Mouse (Mus musculus) limb, embryonic 11.5 days (tissue): ENCODE data around the gene Ldb3. TPM values are rescaled to one million over a fixed set of nuclear protein-coding genes. Genes with fewer than 3 reads are reported as not detected.

Source experiments
- ATAC-seq: fragments of 200-750 bp; cut with Nextera tagmentation; 2 replicates; pipeline ENCODE4 v1.8.0; 2017; ENCODE audit warnings: low read depth; ENCODE audit not compliant: insufficient number of reproducible peaks, low FRiP score, low TSS enrichment
- DNase-seq: peaks from one replicate; pipeline ENCODE4 v3.0.0-alpha.2; 2015; ENCODE audit warnings: low spot score
- H3K27ac ChIP-seq: fragments of 300-500 bp; sonication (generic); replicated peaks from 2 replicates; pipeline ENCODE4 v1.5.1; 2014; ENCODE audit warnings: low read depth, mild to moderate bottlenecking, low read length
- H3K27me3 ChIP-seq: fragments of 300-500 bp; sonication (generic); 2 replicates; pipeline ENCODE4 v1.6.1; 2014; ENCODE audit warnings: mild to moderate bottlenecking, low read length, mixed read lengths; ENCODE audit not compliant: control insufficient read depth, insufficient read depth
- H3K36me3 ChIP-seq: fragments of 300-500 bp; sonication (generic); 2 replicates; pipeline ENCODE4 v1.6.1; 2014; ENCODE audit warnings: mild to moderate bottlenecking, low read length, moderate library complexity, mixed read lengths; ENCODE audit not compliant: control insufficient read depth, insufficient read depth
- H3K4me1 ChIP-seq: fragments of 300-500 bp; sonication (generic); 2 replicates; pipeline ENCODE4 v1.6.1; 2014; ENCODE audit warnings: low read length, mixed read lengths; ENCODE audit not compliant: control insufficient read depth, insufficient read depth
- H3K4me2 ChIP-seq: fragments of 300-500 bp; sonication (generic); 2 replicates; pipeline ENCODE4 v1.6.1; 2014; ENCODE audit warnings: low read depth, mild to moderate bottlenecking, moderate library complexity; ENCODE audit not compliant: severe bottlenecking
- H3K4me3 ChIP-seq: fragments of 300-500 bp; sonication (generic); 2 replicates; pipeline ENCODE4 v1.5.1; 2014; ENCODE audit warnings: low read depth, low read length
- H3K9ac ChIP-seq: fragments of 300-500 bp; sonication (generic); 2 replicates; pipeline ENCODE4 v1.6.1; 2014; ENCODE audit warnings: mild to moderate bottlenecking, low read length
- H3K9me3 ChIP-seq: fragments of 300-500 bp; sonication (generic); 2 replicates; pipeline ENCODE4 v1.6.1; 2016; ENCODE audit warnings: low read length; ENCODE audit not compliant: control insufficient read depth
- WGBS: fragments of 180-500 bp; shearing (Covaris S2); extraction: QIAGEN DNeasy Blood & Tissue Kit; methylation state at CpG from one replicate; pipeline ENCODE4 v1.1.7; 2014; 5-methylcytosine and 5-hydroxymethylcytosine counted together
- polyA plus RNA-seq: library from polyadenylated mRNA; unstranded; fragments of >200 nt; fragmentation: Nextera tagmentation; extraction: Ambion mirVana; gene quantifications from 2 replicates; pipeline ENCODE4 v1.2.1, GENCODE M21; 2014

Ldb3 gene
- polyA plus RNA-seq, 1 experiment from 2014 or later: 0.68 TPM

DNA sequence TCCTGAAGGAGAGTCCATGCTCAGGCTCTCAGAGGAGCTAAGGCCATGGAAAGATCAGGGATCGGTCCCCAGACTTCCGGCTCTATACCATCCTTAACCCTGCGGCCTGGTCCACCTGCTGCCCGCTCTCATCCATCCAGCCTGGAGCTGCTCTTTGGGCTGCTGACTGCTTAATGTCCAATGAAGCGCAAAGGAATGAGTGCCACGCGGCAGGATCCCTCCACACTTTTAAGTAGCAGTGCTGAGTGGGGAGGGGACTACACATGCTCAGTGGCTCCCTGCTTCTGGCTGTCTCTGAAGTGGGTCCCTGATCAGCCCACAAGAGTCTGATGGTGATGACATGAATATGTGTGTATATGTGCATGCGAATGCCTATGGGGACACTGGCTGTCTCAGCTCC, 11.5 kb upstream of the Ldb3 start, which contains the start of gene Opn4:
Gene Opn4 (minus strand): TSS at position 202 of the 400 bp plus-strand sequence.
- ATAC-seq (no peak), DNase-seq (no peak)
- Histone ChIP-seq H3K9ac (no peak within 1 kb of the TSS), H3K4me3 (no peak within 1 kb of the TSS), H3K27ac (no peak within 1 kb of the TSS), H3K4me1 (no peaks in the 10 kb centered on the region), H3K9me3 (no peaks in the 10 kb centered on the region), H3K36me3 (no peaks in the 10 kb centered on the region), H3K4me2 (no peak within 1 kb of the TSS), H3K27me3 (no peaks in the 10 kb centered on the region)
- 94% methylated on average over 8 of the region's 8 CpGs for WGBS

DNA sequence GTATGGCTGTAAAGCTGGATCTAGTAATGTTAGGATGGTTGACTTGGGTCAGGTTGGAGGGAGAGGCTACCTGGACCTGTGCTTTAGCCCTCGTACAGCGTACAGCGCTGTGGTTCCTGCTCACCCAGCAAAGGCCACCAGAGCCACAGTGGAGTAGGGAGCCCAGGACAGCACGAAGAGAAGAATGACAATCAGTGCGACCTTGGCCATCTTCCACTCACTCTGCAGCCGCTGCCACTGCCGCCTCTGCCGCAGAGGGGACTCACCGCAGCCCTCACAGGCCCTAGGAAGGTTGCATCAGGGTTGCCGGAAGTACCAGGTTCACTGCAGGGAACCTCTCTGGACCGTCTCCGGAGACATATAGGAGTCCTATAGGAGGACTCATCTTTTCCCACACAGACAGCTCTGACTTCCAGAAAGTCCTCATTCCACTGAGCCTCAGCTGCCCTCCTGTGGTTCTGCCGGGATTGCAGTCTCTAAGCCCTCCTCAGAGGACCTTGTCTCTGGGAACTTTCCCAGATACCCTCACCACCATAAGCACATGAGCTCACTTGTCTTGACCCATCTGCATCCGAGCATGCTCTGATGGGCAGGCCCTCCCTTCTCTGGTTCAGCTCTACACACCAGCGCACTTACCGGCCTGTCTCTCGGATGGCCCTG, 7.2 kb upstream of the Ldb3 start:
- Histone ChIP-seq H3K4me1 (no peaks in the 10 kb centered on the region), H3K4me3 (no peak overlapping the region), H3K4me2 (no peak overlapping the region), H3K36me3 (no peaks in the 10 kb centered on the region), H3K9me3 (no peaks in the 10 kb centered on the region), H3K27me3 (no peaks in the 10 kb centered on the region), H3K27ac (no peak overlapping the region), H3K9ac (no peak overlapping the region)
- DNase-seq (no peak), ATAC-seq (no peak)
- 78% methylated on average over 17 of the region's 17 CpGs for WGBS

DNA sequence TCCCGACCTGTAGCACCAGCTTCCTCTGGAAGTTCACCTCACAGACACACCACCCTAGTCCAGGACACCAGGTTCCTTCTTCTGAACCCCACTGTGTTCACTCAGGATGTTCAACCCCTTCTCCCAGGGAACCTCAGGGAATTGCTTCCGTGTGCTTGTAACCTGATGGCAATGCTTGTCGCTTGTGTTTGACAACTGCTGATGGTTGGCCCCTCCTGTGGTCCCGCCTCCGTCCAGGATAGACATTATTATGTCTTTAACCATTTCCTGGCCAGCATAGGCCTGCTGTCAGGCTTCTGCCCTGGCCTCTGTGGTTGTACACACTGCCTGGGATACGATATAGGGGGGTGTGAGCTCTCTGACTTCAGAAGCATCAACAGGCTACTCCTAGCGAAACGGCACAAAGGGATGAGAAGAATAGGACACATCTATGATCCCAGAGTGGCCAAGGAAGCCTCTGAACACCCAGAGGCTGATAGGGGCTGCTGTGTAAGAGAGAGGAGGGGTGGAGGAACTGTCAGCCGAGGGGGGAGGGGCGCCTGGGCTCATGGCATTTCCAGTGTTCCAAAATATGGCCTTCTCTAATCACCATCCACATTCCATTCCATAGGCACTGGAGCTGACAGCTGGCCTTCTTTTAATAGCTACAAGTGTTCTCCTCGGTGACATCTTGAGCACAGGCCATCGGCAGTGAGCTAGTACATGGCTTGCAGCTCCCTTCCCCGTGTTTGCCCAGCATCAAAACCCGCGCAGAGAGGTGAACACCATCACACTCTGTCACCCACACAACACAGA, 3.5 kb upstream of the Ldb3 start:
- no peak for ATAC-seq
- Histone ChIP-seq H3K27ac (no peak overlapping the region), H3K36me3 (no peaks in the 10 kb centered on the region), H3K4me3 (no peak overlapping the region), H3K4me1 (no peaks in the 10 kb centered on the region), H3K27me3 (no peaks in the 10 kb centered on the region), H3K9ac (no peak overlapping the region), H3K4me2 (no peak overlapping the region), H3K9me3 (no peaks in the 10 kb centered on the region)
- WGBS: 70% methylated on average over 15 of the region's 15 CpGs
- no peak for DNase-seq

DNA sequence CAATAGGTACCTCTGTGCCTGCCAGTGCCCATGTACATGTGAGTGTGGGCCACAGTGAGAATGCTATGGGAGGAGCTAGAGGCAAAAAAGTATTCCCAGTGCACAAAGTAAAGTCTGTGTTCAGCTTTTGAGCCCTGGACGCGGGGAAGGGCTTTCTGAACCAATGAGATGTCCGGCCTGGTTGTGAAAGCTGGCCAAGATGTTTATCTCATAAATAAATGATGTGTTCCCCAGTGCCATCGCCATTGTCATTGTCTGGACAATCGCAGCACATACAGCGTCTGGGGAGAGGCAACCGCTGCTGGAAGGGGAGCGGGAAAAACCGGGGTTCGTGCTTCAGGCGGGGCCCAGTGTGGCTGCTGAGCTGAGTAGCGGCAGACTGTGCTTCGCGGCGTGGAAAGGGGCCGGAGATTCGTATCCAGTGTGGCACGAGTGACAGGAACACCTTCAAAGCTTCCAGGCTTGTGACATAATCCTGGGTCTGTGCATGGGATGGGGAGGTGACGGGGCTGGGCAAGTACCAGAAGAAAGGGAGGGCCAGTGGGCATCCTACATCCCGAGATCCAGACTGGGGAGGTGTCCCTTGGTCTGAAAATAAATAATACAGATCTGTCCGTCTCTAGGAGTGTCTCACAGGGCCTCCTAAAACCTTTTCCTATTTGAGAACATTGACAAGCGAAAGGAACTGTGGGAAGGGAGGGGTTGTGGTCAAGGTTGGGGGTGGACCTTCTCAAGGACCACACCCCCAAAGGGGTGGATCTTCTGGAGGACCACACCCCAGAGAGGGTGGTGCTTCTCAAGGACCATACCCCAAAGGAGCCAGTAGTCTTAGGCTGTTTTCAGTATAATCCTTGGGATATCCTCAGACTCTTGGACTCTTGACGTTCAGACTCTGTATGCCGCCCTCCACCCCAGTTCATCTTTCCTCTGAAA, 2.5 kb upstream of the Ldb3 start:
- Histone ChIP-seq H3K36me3 (no peaks in the 10 kb centered on the region), H3K27ac (no peak overlapping the region), H3K9me3 (no peaks in the 10 kb centered on the region), H3K9ac (no peak overlapping the region), H3K4me3 (no peak overlapping the region), H3K4me2 (no peak overlapping the region), H3K4me1 (no peaks in the 10 kb centered on the region), H3K27me3 (no peaks in the 10 kb centered on the region)
- ATAC-seq (no peak), DNase-seq (no peak)
- 65% methylated on average over 24 of the region's 24 CpGs for WGBS

DNA sequence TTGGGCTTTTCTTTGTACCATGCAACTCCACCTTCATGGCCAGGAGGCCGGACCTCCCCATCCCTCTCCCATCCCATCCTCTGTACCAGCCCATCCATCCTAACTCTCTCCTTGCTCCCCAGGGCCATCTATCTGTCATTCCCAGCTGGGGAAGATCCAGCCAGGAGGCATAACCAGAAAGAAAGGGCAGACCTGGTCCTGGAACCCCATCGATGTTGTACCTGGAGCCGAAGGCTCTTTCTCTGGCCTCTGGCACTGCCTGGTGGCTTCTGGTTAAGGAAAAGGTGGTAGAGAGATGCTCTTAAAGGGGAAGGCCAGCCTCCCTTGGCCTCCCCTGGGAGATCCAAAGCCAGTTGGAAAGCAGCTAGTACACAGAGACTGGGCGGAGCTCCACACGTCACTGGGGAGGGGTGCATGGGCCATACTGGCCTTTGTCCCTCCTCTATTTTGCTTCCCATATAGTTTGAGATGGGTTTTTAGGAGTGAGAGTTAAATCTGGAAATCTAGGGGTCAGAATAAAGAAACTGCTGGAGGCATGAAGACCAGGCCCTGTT, 1.6 kb upstream of the Ldb3 start:
- Histone ChIP-seq H3K27me3 (no peaks in the 10 kb centered on the region), H3K4me1 (no peaks in the 10 kb centered on the region), H3K9ac (no peak overlapping the region), H3K36me3 (no peaks in the 10 kb centered on the region), H3K27ac (no peak overlapping the region), H3K4me2 (no peak overlapping the region), H3K9me3 (no peaks in the 10 kb centered on the region), H3K4me3 (no peak overlapping the region)
- ATAC-seq: no peak
- no peak for DNase-seq
- WGBS: 92% methylated on average over 5 of the region's 5 CpGs

DNA sequence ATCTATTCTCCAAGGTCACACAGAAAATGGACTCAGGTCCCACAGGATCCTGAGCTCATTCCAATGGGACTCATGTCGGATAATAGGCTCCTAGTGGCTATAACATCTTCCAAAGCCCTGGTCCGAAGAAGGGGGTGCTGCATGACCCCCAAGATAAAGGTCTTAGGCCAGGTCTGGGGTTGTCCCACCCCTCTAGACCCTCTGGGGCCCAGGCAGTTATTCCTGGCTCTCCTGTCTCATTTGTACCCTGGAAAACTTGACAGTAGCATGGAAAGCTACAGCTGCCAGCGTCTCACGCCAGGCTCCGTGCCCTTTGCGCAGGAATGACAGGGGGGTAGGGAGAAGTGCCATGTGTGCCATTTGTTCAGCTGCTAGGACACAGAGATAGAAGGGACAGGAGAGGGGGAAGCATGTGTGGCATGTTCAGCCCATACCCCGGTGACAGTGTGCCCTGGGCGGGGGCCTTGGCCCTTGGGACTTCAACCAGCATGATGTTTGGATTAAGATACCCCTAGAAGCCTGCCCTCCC, 767 bp upstream of the Ldb3 start:
- Histone ChIP-seq H3K9ac (no peak overlapping the region), H3K27me3 (no peaks in the 10 kb centered on the region), H3K36me3 (no peaks in the 10 kb centered on the region), H3K4me2 (no peak overlapping the region), H3K4me3 (no peak overlapping the region), H3K9me3 (no peaks in the 10 kb centered on the region), H3K27ac (no peak overlapping the region), H3K4me1 (no peaks in the 10 kb centered on the region)
- WGBS: 91% methylated on average over 8 of the region's 8 CpGs
- DNase-seq (no peak), ATAC-seq (no peak)

DNA sequence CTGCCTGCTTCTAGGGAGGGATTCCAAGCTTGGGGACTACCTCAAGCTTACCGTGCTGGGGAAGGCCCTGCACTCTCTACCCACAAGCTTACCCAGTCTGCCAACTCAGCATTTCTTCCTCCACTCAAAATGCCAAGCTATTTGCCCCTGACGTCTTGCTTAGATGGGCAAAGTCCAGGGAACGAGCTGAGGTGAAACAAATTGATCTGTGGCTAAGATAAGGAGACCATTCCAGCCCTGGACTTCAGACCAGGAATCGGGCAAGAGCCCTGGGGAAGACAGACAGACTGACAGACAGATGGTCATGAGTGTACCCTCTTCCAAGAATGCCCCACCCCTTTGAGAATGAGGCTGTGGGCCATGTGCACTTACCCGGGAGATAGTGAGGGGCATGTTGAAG, 477 bp downstream of the Ldb3 start:
- WGBS: 68% methylated on average over 5 of the region's 5 CpGs
- H3K27ac ChIP-seq: no peak overlapping the region
- H3K4me1 ChIP-seq: no peaks in the 10 kb centered on the region
- no peak overlapping the region for H3K4me3 ChIP-seq
- no peak overlapping the region for H3K4me2 ChIP-seq
- no peaks in the 10 kb centered on the region for H3K36me3 ChIP-seq
- no peak overlapping the region for H3K9ac ChIP-seq
- no peaks in the 10 kb centered on the region for H3K9me3 ChIP-seq
- no peak for DNase-seq
- ATAC-seq: no peak
- no peaks in the 10 kb centered on the region for H3K27me3 ChIP-seq

DNA sequence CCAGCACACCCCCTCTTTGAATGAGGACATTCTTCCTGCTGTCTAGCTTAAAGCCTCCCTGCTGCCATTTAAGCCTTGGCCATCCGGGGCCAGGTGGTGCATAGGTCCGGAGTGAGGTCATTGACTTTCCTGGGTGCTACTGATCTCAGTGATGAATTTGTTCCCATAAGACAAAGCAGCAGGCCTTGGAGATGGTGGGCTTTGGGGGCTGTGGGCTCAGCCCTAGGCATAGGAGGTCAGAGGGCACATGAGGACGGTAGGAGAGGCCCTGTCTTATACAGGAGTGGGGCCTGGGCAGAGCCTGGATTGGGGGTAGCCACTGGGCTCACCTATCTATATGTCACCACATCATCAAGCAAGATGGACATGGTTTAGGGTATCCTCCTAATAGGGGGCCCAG, 1.6 kb downstream of the Ldb3 start:
- H3K9ac ChIP-seq: no peak overlapping the region
- no peak overlapping the region for H3K4me3 ChIP-seq
- no peaks in the 10 kb centered on the region for H3K9me3 ChIP-seq
- H3K4me1 ChIP-seq: no peaks in the 10 kb centered on the region
- H3K27ac ChIP-seq: no peak overlapping the region
- 87% methylated on average over 3 of the region's 3 CpGs for WGBS
- DNase-seq (no peak), ATAC-seq (no peak)
- no peak overlapping the region for H3K4me2 ChIP-seq
- H3K27me3 ChIP-seq: no peaks in the 10 kb centered on the region
- H3K36me3 ChIP-seq: no peaks in the 10 kb centered on the region
